Mouse (Mus musculus) lung, adult 18-20 months (tissue): ENCODE results near the gene Rnase9.

ENCODE experiments used
- DNase-seq, 2 experiments: peaks; one replicate each; pipeline ENCODE4 v3.0.0; 2022; ENCODE audit warnings: mixed read lengths in 2 of 2

The Rnase9 gene

DNA sequence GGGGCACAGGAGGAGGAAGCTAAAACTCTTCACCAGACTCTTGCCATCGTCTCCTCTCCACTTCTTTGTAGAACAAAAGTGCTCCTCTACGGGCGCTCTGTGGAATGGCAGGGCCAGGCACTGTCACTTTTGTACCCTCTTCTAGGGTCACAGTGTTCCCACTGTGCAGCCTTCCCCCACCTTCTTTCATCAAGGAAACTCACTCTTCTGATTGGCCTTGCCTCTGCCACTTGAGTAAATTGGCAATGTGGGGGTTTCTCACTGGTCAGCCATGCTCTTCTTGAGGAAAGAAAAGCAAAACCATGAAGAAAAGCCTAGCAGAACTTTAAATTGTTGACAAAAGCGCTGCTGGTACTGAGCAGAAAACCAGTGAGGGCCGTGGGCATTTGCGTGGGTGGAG is at the start of gene Rnase9:
Gene Rnase9, minus strand, starts transcription at position 101 of the 400 bp plus-strand sequence.
- no peak for DNase-seq

- peak; percentile 82 to 83 for DNase-seq
Observed at GRCm38 (mm10) chr14:51090077-51090781, 48.6 kb upstream of the Rnase9 start.

DNA sequence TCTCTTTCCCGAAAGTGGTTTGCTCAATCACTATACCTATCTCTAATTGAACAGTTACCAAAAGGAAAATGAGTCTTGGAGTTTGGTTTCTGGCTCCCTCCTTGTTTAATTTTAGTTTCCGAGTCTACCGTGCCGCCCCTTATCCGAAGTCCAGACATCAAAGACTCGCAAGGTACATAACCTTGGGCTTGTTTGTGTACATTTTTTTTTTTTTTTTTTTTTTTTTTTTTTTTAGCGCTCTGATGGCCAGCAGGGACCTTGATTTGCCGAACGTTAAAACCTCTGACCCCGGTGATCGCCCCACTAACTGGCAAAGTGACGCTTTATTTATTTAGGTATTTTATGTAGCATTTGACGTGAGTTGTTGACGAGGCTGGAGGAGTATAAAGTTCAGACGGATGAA is 48.0 kb upstream of the Rnase9 start:
- no peak for DNase-seq

GRCm38 (mm10) chr14:51088970-51089673 is 47.5 kb upstream of the Rnase9 start:
- peak; percentile 96 for DNase-seq

- DNase-seq: peak; percentile 86 to 88
Observed at GRCm38 (mm10) chr14:51088166-51088969, 46.7 kb upstream of the Rnase9 start.

DNA sequence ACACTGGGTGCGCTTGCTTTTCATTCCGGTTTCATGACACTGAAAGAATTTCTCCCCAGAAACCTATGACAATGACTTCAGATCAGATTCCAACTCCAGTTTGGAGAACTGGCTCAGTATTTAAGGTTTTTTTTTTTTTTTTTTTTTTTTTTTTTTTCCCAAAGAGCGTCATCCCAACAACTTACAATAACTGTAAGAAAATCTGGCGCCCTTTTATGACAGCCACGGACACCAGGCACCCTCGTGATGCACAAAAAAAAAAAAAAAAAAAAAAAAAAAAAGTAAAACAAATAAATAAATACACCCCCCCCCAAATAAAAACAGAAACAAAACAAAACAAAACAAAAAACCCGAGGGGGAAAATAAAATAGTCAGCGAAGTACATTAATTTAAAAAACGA is 46.1 kb upstream of the Rnase9 start:
- DNase-seq: no peak

DNA sequence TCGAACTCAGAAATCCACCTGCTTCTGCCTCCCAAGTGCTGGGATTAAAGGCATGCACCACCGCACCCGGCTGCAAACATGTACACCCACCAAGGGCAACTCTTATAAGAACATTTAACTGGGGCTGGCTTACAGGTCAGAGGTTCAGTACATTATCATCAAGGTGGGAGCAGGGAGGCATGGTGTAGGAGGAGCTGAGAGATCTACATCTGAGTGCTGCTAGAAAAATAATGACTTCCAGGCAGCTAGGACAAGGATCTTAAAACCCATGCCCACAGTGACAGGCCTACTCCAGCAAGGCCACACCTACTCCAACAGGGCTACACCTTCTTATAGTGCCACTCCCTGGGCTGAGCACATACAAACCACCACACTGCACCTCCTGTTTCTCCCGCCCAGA is 44.2 kb upstream of the Rnase9 start:
- no peak for DNase-seq

GRCm38 (mm10) chr14:51085086-51085485 is 43.4 kb upstream of the Rnase9 start:
- DNase-seq: no peak

- DNase-seq: no peak
Observed at GRCm38 (mm10) chr14:51083805-51084204, 42.1 kb upstream of the Rnase9 start.

GRCm38 (mm10) chr14:51082599-51083581 is 41.2 kb upstream of the Rnase9 start:
- DNase-seq: peak; percentile 71 to 72

DNA sequence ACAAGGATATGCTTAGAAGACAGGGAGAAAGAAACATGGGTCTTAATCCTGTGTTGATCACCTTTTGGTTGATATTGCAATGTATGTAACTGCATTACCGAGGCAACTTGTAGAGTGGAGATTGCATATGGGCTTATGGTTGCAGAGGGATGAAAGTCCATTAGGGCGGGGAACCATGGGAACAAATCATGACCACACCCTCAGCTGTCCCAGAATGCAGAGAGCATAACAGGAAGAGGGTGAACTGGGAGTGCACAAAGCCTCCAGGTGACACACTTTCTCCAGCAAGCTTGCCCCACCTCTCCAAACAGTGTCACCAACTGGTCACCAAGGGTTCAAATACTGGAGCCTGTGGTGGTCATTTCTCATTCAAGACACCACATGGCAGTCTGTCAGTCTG is 39.4 kb upstream of the Rnase9 start:
- DNase-seq: no peak

DNA sequence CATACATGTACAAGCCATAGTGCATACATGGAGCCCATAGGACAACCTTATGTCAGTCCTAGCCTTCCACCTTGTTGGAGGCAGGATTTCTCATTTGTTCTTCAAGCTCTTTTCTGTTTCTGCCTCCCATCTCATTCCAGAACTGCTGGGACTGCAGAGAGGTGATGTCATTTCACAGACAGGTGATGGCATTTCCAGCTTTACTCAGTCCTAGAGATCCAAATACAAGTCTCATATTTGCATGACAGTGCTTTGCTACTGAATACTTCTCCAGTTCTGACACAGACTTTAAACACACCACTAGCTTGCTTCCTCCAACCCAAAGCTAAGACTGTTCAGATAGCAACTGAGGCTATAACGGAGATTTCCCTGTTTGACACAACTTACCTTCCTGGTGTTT is 37.5 kb upstream of the Rnase9 start:
- DNase-seq: no peak

DNA sequence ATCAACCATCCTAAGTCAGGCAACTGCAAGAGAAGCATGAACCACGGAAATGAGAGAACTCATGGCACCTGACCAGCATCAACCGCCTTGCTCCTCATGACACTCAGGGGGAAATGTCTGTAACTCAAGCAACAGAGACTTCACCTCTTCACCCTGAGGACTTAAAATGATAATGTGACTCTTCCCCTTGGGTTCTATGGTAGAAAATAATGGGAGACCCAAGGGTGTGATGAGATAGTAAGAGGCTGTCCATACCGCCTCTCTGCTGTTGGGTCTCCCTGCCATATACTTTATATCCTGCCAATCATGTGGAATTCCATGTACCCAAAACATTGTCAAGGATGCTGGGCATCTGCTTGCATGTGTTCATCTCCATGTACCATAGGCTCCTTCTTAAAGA is 32.7 kb upstream of the Rnase9 start, which contains the start of gene Olfr750:
Gene Olfr750, minus strand, starts transcription at position 101 of the 400 bp plus-strand sequence.
- no peak for DNase-seq

- peak; percentile 35 to 52 for DNase-seq
Observed at GRCm38 (mm10) chr14:51069617-51070016, 27.9 kb upstream of the Rnase9 start.

- DNase-seq: no peak
Observed at GRCm38 (mm10) chr14:51068956-51069355, 27.3 kb upstream of the Rnase9 start.

GRCm38 (mm10) chr14:51060761-51061160 is 19.1 kb upstream of the Rnase9 start:
- no peak for DNase-seq

GRCm38 (mm10) chr14:51057401-51057831 is 15.7 kb upstream of the Rnase9 start, which contains the start of gene Rnase12:
Gene Rnase12 (minus strand): TSS chr14:51057661.
- DNase-seq: no peak

- DNase-seq: no peak
Observed at GRCm38 (mm10) chr14:51054243-51055237, 12.9 kb upstream of the Rnase9 start.

GRCm38 (mm10) chr14:51053176-51053575 is 11.5 kb upstream of the Rnase9 start:
- DNase-seq: no peak

GRCm38 (mm10) chr14:51051941-51052340 is 10.3 kb upstream of the Rnase9 start:
- DNase-seq: no peak

GRCm38 (mm10) chr14:51050063-51050462 is 8.4 kb upstream of the Rnase9 start, which contains the start of gene Rnase11:
Gene Rnase11 (minus strand): TSS chr14:51050163.
- DNase-seq: no peak
